Mouse (Mus musculus): ENCODE measurements around the gene Pate4.
"Not testable (repeated sequence)": the region's sequence is repeated elsewhere in the genome, so short reads cannot be mapped to it uniquely, and the experiment has no call there.

Pate4 gene

DNA sequence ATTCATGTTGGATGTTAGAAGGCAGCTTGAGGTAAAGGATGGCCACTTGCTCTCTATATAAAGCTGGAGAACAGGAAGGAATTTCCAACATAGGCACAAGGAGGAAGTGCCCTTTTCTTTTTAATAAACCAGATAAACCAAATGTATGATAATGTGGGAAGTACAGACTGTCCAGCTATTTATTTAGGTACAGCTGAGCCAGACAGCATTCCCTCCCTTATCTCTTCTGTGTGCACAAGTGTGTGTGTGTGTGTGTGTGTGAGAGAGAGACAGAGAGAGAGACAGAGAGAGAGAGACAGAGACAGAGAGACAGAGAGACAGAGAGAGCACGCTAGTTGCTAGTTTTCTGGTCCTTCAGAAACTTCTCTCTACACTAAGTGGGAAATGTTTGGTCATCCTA, at the start of gene Pate4:
Gene Pate4 (minus strand): TSS at position 101 of the 400 bp plus-strand sequence.
- no peak for DNase-seq (ENCODE audit: low read depth)

DNA sequence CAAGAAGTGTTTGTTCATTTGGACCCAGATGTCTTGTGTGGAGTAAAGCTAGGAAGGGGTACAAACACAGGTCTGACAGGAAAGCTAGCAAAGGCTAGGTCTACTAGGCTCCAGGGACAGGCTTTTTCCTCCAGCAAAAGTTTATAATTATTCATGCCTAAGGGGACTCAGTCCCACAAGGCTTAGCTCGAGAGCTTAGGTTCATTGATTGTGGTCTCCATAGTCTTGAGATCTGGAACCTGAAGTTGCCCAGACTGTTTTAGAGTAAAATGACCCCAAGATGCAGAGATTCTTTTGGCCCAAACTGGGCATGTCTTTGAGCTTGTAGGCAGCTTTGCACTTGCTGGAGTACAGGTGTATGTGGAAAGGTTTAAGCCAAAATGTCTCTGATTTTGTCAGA, 36.4 kb upstream of the Pate4 start, which contains the start of gene Pate3:
Gene Pate3 (minus strand): TSS at position 101 of the 400 bp plus-strand sequence.
- no peak for DNase-seq (ENCODE audit: low read depth)

DNA sequence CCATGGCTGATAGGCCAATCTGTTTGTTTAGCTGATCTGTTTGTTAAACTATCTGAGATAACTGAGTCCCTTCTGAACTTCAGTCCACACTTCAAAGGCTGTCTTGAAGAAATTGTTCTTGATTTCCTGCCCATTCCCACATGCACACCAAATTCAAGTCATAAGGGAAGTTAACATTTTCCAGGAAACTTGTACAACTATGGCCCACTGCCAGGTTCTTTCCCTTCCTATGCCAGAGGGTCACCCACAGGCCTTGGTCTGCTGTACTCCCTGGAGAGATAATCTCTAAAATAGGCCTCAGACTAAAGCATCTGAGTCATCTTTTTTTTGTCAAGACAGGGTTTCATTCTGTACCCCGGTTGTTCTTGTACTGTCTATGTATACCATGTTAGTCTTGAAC, 21.2 kb upstream of the Pate4 start:
- no peak for DNase-seq (ENCODE audit: low read depth)

DNA sequence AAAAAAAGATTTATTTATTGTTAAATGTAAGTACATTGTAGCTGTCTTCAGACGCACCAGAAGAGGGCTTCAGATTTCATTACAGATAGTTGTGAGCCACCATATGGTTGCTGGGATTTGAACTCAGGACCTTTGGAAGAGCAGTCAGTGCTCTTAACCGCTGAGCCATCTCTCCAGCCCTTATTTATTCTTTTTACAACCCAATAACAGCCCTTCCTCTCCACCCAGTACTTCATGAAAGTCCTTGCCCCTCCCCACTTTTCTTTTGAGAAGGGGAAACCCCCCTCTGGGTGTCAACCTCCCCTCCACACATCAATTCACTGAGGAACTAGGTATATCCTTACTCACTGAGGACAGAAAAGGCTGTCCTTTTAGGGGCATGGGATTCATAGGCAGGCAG, 5.0 kb upstream of the Pate4 start:
- not testable (repeated sequence) for DNase-seq (ENCODE audit: low read depth)

DNA sequence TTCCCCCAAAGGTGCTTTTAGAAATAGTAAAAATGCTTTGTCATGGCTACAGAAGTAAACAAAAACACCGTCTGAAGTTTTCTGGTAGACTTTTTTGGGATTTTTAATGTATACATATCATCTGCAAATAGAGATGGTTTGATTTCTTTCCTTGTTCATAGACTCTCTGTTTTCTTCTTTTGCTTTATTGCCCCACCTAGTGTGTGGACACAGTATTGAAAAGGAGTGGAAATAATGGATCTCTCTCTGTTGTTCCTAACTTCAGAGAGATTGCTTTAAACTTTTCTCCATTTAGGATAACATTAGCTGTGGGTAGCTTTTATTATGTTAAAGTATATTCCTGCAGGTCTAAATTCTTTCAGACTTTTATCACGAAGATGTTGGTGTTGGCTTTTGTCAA, 2.3 kb upstream of the Pate4 start:
- DNase-seq (ENCODE audit: low read depth) = peak; percentile 18

DNA sequence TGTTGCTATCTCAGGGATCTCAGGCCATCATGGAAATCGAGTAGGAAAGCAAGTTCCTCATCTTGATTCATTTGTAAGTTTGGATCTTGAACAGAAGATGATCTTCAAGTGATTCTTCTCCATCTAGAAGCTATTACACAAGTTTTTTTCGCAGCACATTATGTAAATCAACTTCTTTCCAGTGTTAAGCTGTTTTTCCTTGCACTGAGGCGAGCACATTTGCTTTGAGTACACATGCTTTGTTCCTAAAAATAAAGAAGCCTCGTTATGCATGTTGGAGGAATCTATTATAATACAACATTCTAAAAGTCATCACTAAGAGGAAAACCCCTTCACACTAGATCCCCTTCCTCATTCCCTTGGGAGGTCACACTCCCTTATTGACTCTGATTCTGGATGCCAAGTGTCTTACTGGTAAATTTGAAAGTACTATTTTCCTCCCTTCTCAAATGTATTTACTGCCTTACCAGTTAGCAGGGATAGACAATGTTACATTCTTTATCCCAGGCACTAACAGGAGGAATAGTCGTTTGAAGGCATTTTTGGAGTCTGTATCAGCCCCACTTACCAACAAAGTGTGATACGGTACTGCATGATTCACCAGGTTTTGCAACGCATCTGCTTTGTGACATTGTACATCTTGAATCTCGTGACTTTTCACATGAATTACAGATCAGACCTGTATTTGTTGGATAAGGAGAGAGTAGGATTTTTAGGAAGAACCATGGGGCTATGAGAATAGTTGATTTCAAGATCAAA, 3.9 kb downstream of the Pate4 start:
- no peak for DNase-seq (ENCODE audit: low read depth)

DNA sequence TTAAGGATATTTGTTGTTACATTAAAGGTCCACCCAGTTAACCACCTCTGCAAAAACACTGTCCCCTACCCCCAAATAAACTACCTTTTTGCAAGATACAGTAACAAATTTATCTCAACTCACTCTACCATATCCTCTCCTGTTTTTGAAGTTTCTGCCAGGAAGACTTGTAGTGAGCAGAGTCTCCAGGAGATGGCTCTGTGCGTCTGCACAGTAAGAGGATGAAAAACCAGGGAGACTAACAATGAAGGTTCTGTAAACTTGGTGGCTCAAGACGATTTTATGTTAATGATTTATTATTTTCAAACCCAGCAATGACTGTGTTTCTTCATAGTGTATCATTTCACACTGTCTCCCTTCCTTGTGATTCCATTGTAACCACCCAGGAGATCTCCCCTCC, 18.8 kb downstream of the Pate4 start:
- peak; percentile 57 for DNase-seq (ENCODE audit: low read depth)

DNA sequence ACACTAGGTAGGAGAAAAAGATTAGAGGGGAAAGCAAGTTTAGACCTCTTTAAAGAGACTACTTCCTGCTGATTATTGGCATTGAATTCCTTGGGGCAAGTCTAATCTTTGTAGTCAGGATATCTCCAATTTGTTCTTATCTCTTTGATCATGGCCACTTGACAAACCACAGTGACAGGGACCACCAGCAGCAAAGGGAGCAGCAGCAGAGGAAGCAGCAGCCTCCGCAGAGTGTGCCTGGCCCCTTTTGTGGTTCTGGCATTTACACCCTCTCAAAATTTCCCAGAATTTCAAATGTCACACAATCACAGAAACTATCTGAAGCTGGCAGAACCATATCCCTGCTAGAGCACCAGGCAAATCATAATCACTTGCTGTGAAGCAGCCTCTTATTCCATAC, 24.1 kb downstream of the Pate4 start:
- DNase-seq (ENCODE audit: low read depth) = no peak

DNA sequence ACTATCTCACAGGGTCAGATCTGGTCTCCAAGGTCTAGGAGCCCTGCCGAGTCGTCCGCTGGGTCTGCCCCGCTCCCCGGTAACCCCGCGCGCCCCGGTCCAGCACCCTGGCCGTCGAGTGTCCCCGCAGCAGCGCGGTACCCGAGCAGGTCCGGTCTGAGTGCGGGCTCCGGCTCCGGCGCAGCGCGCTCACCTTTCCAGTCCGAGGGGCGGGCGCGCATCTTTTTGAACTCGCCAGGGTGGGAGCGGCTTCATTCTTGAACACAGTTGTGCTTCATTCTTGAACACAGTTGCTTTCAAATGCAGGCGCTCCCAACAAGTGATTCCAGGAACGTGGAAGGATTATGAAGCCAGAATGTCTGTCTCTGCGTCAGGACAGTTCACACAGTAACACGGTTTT, 37.3 kb downstream of the Pate4 start:
- no peak for DNase-seq (ENCODE audit: low read depth)

DNA sequence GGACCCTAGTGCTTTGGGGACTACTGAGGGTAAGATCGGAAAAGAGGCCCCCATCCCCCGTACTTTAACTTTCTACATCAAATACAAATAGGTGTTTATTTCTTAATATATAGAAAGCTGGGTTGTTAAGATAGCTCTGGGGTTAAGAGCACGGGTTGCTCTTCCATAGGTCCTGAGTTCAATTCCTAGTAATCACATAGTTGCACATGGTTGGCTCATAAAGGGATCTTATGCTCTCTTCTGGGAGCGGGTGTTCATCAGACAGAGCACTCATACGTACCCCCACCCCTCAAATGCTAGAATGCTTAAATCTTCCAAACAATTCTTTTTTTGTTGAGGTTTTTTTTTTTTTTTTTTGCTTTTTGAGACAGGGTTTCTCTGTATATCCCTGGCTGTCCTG, 41.1 kb downstream of the Pate4 start:
- DNase-seq (ENCODE audit: low read depth) = no peak

DNA sequence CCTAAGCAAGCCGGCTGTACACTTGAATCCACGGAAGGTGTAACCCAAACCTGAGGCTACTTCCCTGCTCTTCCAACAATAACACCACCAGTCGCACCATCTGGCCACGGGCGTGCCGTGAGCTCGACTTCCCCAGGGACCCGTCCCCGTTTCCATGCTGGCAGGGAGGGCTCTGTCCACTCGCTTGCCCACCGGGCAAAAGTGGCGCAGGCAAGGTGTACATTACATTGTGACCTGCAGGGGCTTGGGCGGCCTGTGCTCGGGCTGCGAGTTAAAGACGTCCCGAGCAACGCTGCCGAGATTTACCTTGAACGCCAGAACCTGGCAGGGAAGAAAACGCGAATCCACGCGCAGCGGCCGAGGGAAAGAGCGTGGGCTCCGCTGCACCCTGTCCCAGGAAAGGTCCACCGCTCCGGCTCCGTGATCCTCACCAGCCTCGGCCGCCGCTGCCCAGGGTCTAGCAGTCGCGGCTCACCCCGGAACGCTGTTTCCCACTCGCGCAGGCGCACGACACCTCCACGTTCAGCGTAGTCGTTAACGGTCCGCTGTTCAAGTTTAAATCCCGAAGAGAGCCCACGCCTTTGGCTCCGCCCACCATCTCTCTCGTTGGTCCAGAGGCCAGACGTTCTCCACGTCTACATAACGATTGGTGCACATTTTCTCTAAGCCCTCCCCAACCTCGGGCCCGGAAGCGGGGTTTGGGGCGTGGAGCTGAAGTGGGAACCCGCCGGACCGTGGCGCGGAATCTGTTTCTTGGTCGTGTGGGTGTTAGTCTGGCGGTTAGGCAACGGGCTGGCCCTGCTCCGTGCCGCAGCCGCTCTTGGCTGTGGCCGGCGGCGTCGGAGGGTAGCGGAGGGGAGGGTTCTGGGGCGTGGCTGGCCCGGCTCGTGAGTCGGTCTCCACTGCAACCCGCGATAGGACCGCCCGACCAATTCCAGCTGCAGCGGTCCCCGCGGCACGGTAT, 41.9 kb downstream of the Pate4 start, which contains the start of the genes Pate2 and Hyls1:
Gene Pate2 (plus strand): TSS at position 714 of the 964 bp plus-strand sequence.
Gene Hyls1 (minus strand): TSS at position 828 of the 964 bp plus-strand sequence.
- peak; percentile 97 for DNase-seq (ENCODE audit: low read depth)

DNA sequence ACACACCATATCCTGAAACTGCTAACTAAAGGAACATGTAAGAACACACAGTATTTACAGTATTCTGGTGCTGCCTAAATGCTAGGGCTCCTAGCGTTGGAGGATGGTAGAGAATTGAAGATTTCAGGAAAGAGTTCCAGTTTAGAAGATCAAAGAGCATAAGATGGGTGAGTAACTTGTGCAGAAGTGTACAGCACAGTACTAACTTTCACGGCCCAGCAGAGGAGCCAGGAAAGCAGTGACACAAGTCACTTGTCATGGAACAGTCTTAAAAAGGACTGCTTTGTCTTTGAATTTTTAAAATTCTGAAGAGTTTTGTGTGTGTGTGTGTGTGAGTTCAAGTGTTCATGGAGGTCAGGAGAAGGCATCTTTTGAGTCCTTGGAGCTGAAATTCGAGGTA, 43.7 kb downstream of the Pate4 start:
- DNase-seq (ENCODE audit: low read depth) = no peak

DNA sequence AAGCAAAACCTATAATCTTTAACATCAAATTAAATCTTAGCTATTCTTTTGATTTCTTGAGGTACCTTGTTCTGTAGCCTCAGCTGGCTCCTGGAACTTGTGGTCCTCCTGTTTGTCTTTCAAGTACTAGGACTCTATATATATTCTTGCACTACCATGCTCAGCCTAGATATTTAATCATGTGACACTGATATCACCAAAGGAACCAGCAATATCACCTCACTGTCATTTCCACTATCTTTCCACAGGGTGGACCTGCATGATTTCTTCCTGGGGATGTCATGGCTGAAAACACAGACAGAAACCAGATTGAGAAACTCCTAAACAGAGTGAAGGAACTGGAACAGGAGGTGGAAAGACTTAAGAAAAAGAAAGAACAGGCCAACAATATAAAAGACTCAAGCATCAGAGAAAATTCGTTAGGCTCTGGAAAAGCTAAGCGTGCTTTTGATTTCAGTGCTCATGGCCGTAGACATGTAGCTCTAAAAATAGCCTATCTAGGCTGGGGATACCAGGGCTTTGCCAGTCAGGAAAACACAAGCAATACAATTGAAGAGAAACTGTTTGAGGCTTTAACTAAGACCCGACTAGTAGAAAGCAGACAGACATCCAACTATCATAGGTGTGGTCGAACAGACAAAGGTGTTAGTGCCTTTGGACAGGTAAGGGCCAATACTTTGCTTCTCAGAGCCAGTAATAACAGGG, 47.1 kb downstream of the Pate4 start:
- no peak for DNase-seq (ENCODE audit: low read depth)

DNA sequence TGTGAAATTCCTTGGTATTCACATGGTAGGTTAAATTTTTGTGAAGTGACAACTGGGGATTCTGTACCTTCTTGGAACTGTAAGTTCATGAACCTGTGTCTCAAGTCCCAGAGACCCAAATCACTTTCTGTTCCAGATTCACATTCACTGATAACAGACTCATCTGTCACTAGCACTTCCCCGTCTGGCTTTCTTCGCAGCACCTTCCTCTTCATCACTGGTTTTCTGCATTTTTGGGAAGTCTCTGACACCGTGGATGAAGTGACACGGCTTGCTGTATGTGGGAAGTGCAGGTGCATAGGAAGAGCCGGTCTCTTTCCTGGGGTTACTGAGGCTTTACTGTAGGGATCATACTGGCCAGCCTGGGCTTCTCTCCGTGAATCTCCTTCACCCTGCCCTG, 50.2 kb downstream of the Pate4 start:
- DNase-seq (ENCODE audit: low read depth) = no peak

DNA sequence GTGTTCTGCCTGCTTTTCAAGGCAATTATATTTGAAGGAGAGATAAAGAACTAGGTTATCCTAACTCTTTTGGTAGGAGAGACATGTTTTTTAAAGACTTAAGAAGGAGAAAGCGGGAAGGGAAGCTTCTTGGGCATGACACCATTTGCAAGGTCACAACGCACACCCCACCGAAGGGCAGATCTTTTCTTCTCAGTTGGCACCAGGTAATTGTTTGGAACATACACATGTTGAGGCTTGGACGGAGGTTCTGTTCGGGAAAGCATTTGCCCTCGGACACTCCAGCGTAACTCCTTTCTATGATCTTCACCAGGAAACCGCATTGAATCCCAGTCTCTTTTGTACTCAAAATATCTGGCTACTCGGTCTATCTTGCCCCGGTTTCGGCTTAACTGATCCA, 50.7 kb downstream of the Pate4 start:
- DNase-seq (ENCODE audit: low read depth) = no peak

DNA sequence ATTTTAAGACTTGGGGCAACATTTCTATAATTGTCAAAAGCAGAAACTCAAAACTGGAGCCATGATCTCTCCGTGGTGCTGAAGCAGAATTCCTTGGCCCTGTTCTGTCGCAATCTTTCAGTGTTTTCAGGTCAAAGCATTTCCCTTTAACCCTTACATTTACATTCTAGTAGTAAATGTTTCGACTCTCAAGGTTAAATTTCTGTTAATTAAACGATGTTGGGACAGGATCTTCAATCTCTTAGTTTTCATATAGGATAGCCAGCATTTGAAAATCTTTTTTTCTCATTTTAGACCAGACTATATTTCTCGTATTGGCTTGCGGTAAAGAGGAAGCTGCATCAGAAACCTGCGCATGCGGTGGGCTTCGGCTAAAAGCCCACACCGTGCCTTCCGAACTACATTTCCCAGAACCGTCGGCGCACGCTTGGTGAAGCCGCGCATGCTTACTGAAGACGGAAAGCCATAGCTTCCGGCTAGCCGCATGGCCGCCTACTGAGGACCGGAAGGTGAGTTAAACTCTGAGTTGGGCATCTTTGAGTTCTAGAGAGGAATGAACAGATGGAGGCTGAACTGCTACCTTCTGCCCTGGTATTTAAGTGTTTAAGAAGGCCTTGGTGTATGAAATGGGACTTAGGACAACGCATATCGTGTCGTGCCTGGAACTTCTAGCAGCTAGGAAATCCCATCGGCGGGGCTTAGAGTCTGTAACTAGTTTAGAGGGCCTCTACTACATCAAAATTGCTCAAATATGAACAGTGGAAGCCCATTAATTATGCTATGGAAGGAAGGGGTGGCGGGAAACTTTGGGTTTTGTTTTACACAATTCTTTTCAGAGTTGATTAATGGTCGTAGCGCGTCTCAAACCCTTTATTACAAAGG, 52.5 kb downstream of the Pate4 start:
- DNase-seq (ENCODE audit: low read depth) = peak; percentile 89

DNA sequence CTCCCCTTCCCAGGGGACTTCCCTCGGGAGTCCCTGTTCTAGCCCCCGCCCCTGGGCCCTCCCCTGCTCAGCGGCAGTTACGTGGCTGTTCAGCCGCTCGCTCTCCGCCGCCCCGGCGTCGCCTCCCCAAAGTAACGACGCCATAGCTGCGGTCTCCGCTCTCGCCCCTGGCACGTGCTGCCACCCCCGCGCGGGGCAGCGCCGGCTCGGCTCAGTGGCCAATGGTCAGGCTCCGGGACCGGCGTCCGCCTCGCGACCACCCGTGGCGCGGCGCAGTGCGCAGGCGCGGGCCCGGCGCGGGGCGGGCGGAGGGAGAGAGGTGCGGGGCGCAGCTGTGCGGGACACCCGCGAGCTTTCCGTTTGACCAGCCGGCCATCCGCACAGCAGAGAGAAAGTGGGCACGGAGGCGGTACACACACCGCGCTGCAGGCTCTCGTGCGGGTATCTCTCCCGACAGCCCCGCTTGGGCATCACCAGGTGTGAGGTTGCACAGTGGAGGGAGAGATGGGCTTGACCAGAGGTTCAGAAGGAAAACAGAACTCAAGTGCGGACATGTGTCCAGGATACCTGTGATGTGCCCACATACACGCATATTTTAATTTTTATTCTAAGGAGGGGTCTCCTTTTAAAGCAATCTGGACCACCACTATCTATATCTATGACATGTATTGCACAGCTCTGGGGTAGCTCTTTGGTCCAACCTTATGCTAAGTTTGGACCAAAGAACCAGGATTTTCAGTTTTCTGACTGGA, 53.3 kb downstream of the Pate4 start, which contains the start of the genes Ddx25 and Pus3:
Gene Ddx25 (minus strand): TSS at position 272 of the 752 bp plus-strand sequence.
Gene Pus3 (plus strand): TSS at position 339 of the 752 bp plus-strand sequence.
- DNase-seq (ENCODE audit: low read depth) = no peak

All from 416B (cell line).